Mouse (Mus musculus) kidney, adult 2 months (tissue): ENCODE data around the gene Zfp740.

ENCODE experiments used
- CTCF ChIP-seq: fragments of 200-500 bp; conservative IDR thresholded peaks from 2 replicates; pipeline ENCODE4 v1.5.1; 2011; ENCODE audit warnings: low read depth, mild to moderate bottlenecking, control low read depth, low read length, moderate library complexity, mixed read lengths; ENCODE audit not compliant: insufficient read depth, insufficient read length
- POLR2A ChIP-seq: fragments of 200-500 bp; IDR thresholded peaks from one replicate; pipeline ENCODE4 v1.6.1; 2011; ENCODE audit warnings: low read depth, low read length, control low read depth

GRCm38 (mm10) chr15:102169064-102169463 lies 34.0 kb upstream of the Zfp740 start:
- no peak for TF ChIP-seq CTCF
- TF ChIP-seq POLR2A: no peak
